Mouse (Mus musculus) liver, embryonic 15.5 days (tissue): ENCODE measurements around the gene Olfr47. TPM values are rescaled to one million over a fixed set of nuclear protein-coding genes. Genes with fewer than 3 reads are reported as not detected.

ENCODE experiments used
- ATAC-seq: fragments of 200-750 bp; cut with Nextera tagmentation; 2 replicates; pipeline ENCODE4 v1.8.0; 2017; ENCODE audit warnings: moderate number of reproducible peaks, mild to moderate bottlenecking, moderate library complexity; ENCODE audit not compliant: insufficient read depth
- H3K27ac ChIP-seq: fragments of 300-500 bp; sonication (generic); replicated peaks from 2 replicates; pipeline ENCODE4 v1.5.1; 2015; ENCODE audit warnings: mild to moderate bottlenecking, inconsistent platforms
- H3K27me3 ChIP-seq: fragments of 300-500 bp; sonication (generic); 2 replicates; pipeline ENCODE4 v1.6.1; 2015; ENCODE audit warnings: mild to moderate bottlenecking, inconsistent platforms
- H3K36me3 ChIP-seq: fragments of 300-500 bp; sonication (generic); replicated peaks from 2 replicates; pipeline ENCODE4 v1.6.1; 2015; ENCODE audit warnings: moderate library complexity, mild to moderate bottlenecking, inconsistent platforms
- H3K4me1 ChIP-seq: fragments of 300-500 bp; sonication (generic); replicated peaks from 2 replicates; pipeline ENCODE4 v1.6.1; 2015; ENCODE audit warnings: inconsistent platforms
- H3K4me2 ChIP-seq: fragments of 300-500 bp; sonication (generic); 2 replicates; pipeline ENCODE4 v1.6.1; 2015; ENCODE audit warnings: moderate library complexity, mild to moderate bottlenecking, inconsistent platforms
- H3K4me3 ChIP-seq: fragments of 300-500 bp; sonication (generic); replicated peaks from 2 replicates; pipeline ENCODE4 v1.5.1; 2015; ENCODE audit warnings: mild to moderate bottlenecking, inconsistent platforms
- H3K9ac ChIP-seq: fragments of 300-500 bp; sonication (generic); 2 replicates; pipeline ENCODE4 v1.6.1; 2015; ENCODE audit warnings: moderate library complexity, mild to moderate bottlenecking, inconsistent platforms
- H3K9me3 ChIP-seq: fragments of 300-500 bp; sonication (generic); replicated peaks from 2 replicates; pipeline ENCODE4 v1.6.1; 2016; ENCODE audit warnings: inconsistent platforms
- WGBS: fragments of 180-500 bp; shearing (Covaris S2); methylation state at CpG from one replicate; pipeline ENCODE4 v1.1.7; 2015; ENCODE audit warnings: mixed read lengths; ENCODE audit not compliant: insufficient replicate concordance; 5-methylcytosine and 5-hydroxymethylcytosine counted together
- polyA plus RNA-seq: library from polyadenylated mRNA; unstranded; fragments of >200 nt; fragmentation: Nextera tagmentation; extraction: Ambion mirVana; gene quantifications from 2 replicates; pipeline ENCODE4 v1.2.1, GENCODE M21; 2015

Gene Olfr47
- polyA plus RNA-seq, 1 experiment from 2014 or later = not detected

- WGBS = under 1% methylated on average over 48 of the region's 48 CpGs
- peak; percentile 74 for ATAC-seq
- H3K4me1 ChIP-seq = no peaks in the 10 kb centered on the region
- H3K9me3 ChIP-seq = no peaks in the 10 kb centered on the region
- peak within 1 kb of the TSS; percentile 55 for H3K4me3 ChIP-seq
- H3K4me2 ChIP-seq = peak within 1 kb of the TSS; percentile 62
- no peak within 1 kb of the TSS for H3K27ac ChIP-seq
- peaks cover 29% of the 10 kb centered on the region for H3K27me3 ChIP-seq
- no peaks in the 10 kb centered on the region for H3K36me3 ChIP-seq
- H3K9ac ChIP-seq = peak within 1 kb of the TSS; percentile 27; the same call in 1 of the 2 replicates
These were observed 34.2 kb downstream of the Olfr47 start, which contains the start of gene Arhgef5 for GRCm38 (mm10) chr6:43265363-43266041. Gene Arhgef5, plus strand, starts transcription at chr6:43265582.

- Histone ChIP-seq H3K4me1 (no peaks in the 10 kb centered on the region), H3K27me3 (peaks cover 29% of the 10 kb centered on the region), H3K27ac (no peak overlapping the region), H3K9me3 (no peaks in the 10 kb centered on the region), H3K9ac (no peak overlapping the region), H3K4me2 (peak overlapping the region; percentile 62), H3K36me3 (no peaks in the 10 kb centered on the region), H3K4me3 (peak overlapping the region; percentile 55)
- 2% methylated on average over 8 of the region's 8 CpGs for WGBS
- ATAC-seq = peak; percentile 47; the same call in 1 of the 2 replicates
These were observed 35.0 kb downstream of the Olfr47 start for GRCm38 (mm10) chr6:43266356-43266755.

GRCm38 (mm10) chr6:43272597-43272996 is 41.3 kb downstream of the Olfr47 start:
- H3K27ac ChIP-seq = no peak overlapping the region
- H3K4me1 ChIP-seq = no peaks in the 10 kb centered on the region
- no peak overlapping the region for H3K4me3 ChIP-seq
- no peaks in the 10 kb centered on the region for H3K27me3 ChIP-seq
- H3K36me3 ChIP-seq = no peaks in the 10 kb centered on the region
- H3K9me3 ChIP-seq = no peaks in the 10 kb centered on the region
- H3K9ac ChIP-seq = no peak overlapping the region
- H3K4me2 ChIP-seq = no peak overlapping the region
- no peak for ATAC-seq

- no peaks in the 10 kb centered on the region for H3K36me3 ChIP-seq
- no peak overlapping the region for H3K27ac ChIP-seq
- H3K27me3 ChIP-seq = no peaks in the 10 kb centered on the region
- ATAC-seq = no peak
- H3K4me3 ChIP-seq = no peak overlapping the region
- no peaks in the 10 kb centered on the region for H3K9me3 ChIP-seq
- no peaks in the 10 kb centered on the region for H3K4me1 ChIP-seq
- H3K4me2 ChIP-seq = no peak overlapping the region
- WGBS = 60% methylated on average over 4 of the region's 4 CpGs
- H3K9ac ChIP-seq = no peak overlapping the region
These were observed 42.8 kb downstream of the Olfr47 start for GRCm38 (mm10) chr6:43274123-43274522.

GRCm38 (mm10) chr6:43278247-43278646 is 46.9 kb downstream of the Olfr47 start:
- Histone ChIP-seq H3K27me3 (no peaks in the 10 kb centered on the region), H3K36me3 (0 out of 2 replicates have a peak, but pooled peaks cover 3% of the 10 kb centered on the region), H3K9me3 (no peaks in the 10 kb centered on the region), H3K27ac (no peak overlapping the region), H3K4me3 (no peak overlapping the region), H3K4me2 (no peak overlapping the region), H3K9ac (no peak overlapping the region), H3K4me1 (no peaks in the 10 kb centered on the region)
- no peak for ATAC-seq

- Histone ChIP-seq H3K4me1 (no peaks in the 10 kb centered on the region), H3K36me3 (0 out of 2 replicates have a peak, but pooled peaks cover 3% of the 10 kb centered on the region), H3K9ac (no peak overlapping the region), H3K27me3 (no peaks in the 10 kb centered on the region), H3K27ac (no peak overlapping the region), H3K4me2 (no peak overlapping the region), H3K9me3 (no peaks in the 10 kb centered on the region), H3K4me3 (no peak overlapping the region)
- no peak for ATAC-seq
- WGBS = 66% methylated on average over 5 of the region's 5 CpGs
These were observed 49.2 kb downstream of the Olfr47 start for GRCm38 (mm10) chr6:43280481-43280880.

Other genes starting within 250 kb of the Olfr47 start
- gene Olfr441, start 125.2 kb upstream of the Olfr47 start, polyA plus RNA-seq = not detected in 2 replicates
- gene Olfr237-ps1, start 85.0 kb upstream of the Olfr47 start, polyA plus RNA-seq = not detected in 2 replicates
- gene Olfr437, start 68.2 kb upstream of the Olfr47 start, polyA plus RNA-seq = not detected in 2 replicates
- not detected in 2 replicates for gene Olfr13, start 59.4 kb upstream of the Olfr47 start, polyA plus RNA-seq
- gene Olfr435, start 34.4 kb upstream of the Olfr47 start, polyA plus RNA-seq = not detected in 2 replicates
- gene Olfr434, start 18.5 kb upstream of the Olfr47 start, polyA plus RNA-seq = not detected in 2 replicates
- 2.0 and 2.7 TPM in 2 replicates for gene Arhgef5, start 34.1 kb downstream of the Olfr47 start, polyA plus RNA-seq
- not detected in 2 replicates for gene Nobox, start 78.0 kb downstream of the Olfr47 start, polyA plus RNA-seq